Mouse (Mus musculus) testis, adult 2 months (tissue): Measurements from ENCODE around the gene Tmtc1.

Experiments used
- CTCF ChIP-seq: fragments of 200-500 bp; IDR thresholded peaks from 2 replicates; pipeline ENCODE4 v1.5.1; 2012; ENCODE audit warnings: low read depth, mild to moderate bottlenecking, inconsistent platforms, low read length, moderate library complexity; ENCODE audit not compliant: control insufficient read depth, insufficient read depth, insufficient replicate concordance
- POLR2A ChIP-seq: fragments of 200-500 bp; IDR thresholded peaks from 2 replicates; pipeline ENCODE4 v1.6.1; 2012; ENCODE audit warnings: low read depth, mild to moderate bottlenecking, inconsistent platforms, low read length, moderate library complexity; ENCODE audit not compliant: control insufficient read depth

DNA sequence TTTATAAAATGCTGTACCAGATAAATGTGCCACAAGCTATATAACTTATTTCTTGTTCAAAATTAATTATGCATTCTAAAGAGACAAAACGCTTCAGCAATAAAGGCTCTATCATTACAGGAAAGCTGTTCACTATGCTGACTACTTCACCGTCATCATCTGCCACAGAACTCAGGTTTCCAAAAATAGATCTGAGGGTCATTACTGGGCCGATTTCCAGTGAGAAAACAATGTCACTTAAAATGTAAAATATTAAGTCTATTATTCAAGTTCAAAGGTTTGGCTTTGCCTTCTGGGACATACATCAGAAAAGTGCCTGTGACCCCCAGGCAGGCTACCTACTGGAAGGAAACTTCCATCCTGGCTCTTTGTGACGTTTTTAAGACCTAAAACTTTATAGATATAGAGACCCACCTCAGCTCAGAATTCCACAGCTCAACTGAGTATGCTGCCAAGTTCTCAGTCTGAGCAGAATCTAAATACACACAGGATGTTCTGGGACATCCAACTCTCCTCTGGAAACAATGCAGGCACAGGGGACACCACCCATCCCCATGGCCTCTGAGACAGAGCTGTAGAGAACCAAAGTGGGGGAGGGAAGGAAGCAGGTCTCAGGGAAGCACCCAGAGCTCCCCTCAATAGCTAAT, 53.4 kb downstream of the Tmtc1 start:
- TF ChIP-seq POLR2A: no peak
- no peak for TF ChIP-seq CTCF
